Mouse (Mus musculus) kidney, postnatal 0 days (tissue): ENCODE measurements around the gene Tmtc4. TPM values are rescaled to one million over a fixed set of nuclear protein-coding genes. Genes with fewer than 3 reads are reported as not detected.

Experiments used
- ATAC-seq: fragments of 200-750 bp; cut with Nextera tagmentation; replicated peaks from 2 replicates; pipeline ENCODE4 v1.8.0; 2017; ENCODE audit warnings: low read depth, moderate number of reproducible peaks, moderate TSS enrichment, moderate library complexity; ENCODE audit not compliant: low FRiP score
- DNase-seq: peaks from one replicate; pipeline ENCODE4 v3.0.0-alpha.2; 2016; ENCODE audit warnings: low spot score
- H3K27ac ChIP-seq: fragments of 300-500 bp; sonication (generic); 2 replicates; pipeline ENCODE4 v1.5.1; 2014; ENCODE audit warnings: mild to moderate bottlenecking
- H3K27me3 ChIP-seq: fragments of 300-500 bp; sonication (generic); 2 replicates; pipeline ENCODE4 v1.6.1; 2014; ENCODE audit warnings: low read length, mixed read lengths; ENCODE audit not compliant: insufficient read depth
- H3K36me3 ChIP-seq: fragments of 300-500 bp; sonication (generic); 2 replicates; pipeline ENCODE4 v1.6.1; 2014; ENCODE audit warnings: low read length, mixed read lengths; ENCODE audit not compliant: insufficient read depth
- H3K4me1 ChIP-seq: fragments of 300-500 bp; sonication (generic); replicated peaks from 2 replicates; pipeline ENCODE4 v1.6.1; 2014; ENCODE audit warnings: antibody characterized with exemption, low read length, mixed read lengths; ENCODE audit not compliant: insufficient read depth
- H3K4me2 ChIP-seq: fragments of 300-500 bp; sonication (generic); 2 replicates; pipeline ENCODE4 v1.6.1; 2014; ENCODE audit warnings: mild to moderate bottlenecking, low read length, moderate library complexity, mixed read lengths
- H3K4me3 ChIP-seq: fragments of 300-500 bp; sonication (generic); replicated peaks from 2 replicates; pipeline ENCODE4 v1.5.1; 2014; ENCODE audit warnings: low read depth, low read length
- H3K9ac ChIP-seq: fragments of 300-500 bp; sonication (generic); 2 replicates; pipeline ENCODE4 v1.6.1; 2014; ENCODE audit warnings: low read depth, low read length
- H3K9me3 ChIP-seq: fragments of 300-500 bp; sonication (generic); replicated peaks from 2 replicates; pipeline ENCODE4 v1.6.1; 2016; ENCODE audit warnings: low read length, inconsistent platforms, mixed read lengths
- CTCF ChIP-seq: IDR thresholded peaks from 2 replicates; pipeline ENCODE4 v1.5.1; 2016; ENCODE audit warnings: antibody characterized with exemption, low read depth, mild to moderate bottlenecking, moderate library complexity
- WGBS: fragments of 180-500 bp; shearing (Covaris S2); extraction: QIAGEN DNeasy Blood & Tissue Kit; methylation state at CpG from one replicate; pipeline ENCODE4 v1.1.7; 2014; 5-methylcytosine and 5-hydroxymethylcytosine counted together
- polyA plus RNA-seq: library from polyadenylated mRNA; unstranded; fragments of >200 nt; fragmentation: Nextera tagmentation; extraction: Ambion mirVana; gene quantifications from 2 replicates; pipeline ENCODE4 v1.2.1, GENCODE M21; 2015

Tmtc4 gene
- polyA plus RNA-seq, 1 experiment from 2014 or later: 25.8 TPM

DNA sequence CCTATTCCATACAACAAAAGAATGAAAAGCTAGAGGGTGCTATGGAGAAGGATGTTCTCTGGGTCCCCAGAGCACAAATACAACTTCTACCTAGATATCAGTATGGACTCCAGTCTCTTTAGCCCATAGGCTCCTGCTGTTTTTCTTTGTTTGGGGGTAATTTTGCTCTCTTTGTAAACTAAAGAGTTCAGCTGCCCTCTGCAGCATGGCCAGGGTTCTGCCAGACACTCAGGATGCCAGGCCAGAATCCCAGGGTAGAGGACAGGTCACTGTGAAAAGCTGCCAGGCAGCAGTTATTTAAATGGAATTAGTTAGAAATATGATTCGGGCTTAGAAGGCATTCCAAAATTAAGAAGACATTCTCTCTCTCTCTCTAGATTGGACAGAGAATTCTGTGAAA lies 47.4 kb downstream of the Tmtc4 start:
- no peaks in the 10 kb centered on the region for H3K9me3 ChIP-seq
- H3K27ac ChIP-seq: no peak overlapping the region
- H3K27me3 ChIP-seq: no peaks in the 10 kb centered on the region
- peaks cover 12% of the 10 kb centered on the region; the same call in 1 of the 2 replicates for H3K36me3 ChIP-seq
- DNase-seq (no peak), ATAC-seq (no peak)
- no peak overlapping the region for H3K4me2 ChIP-seq
- H3K4me3 ChIP-seq: no peak overlapping the region
- no peak overlapping the region for H3K9ac ChIP-seq
- H3K4me1 ChIP-seq: no peaks in the 10 kb centered on the region
- WGBS: 86% methylated on average over 1 of the region's 1 CpGs
- 0 out of 2 replicates have a peak, but pooled peaks have one; percentile 2 for TF ChIP-seq CTCF

DNA sequence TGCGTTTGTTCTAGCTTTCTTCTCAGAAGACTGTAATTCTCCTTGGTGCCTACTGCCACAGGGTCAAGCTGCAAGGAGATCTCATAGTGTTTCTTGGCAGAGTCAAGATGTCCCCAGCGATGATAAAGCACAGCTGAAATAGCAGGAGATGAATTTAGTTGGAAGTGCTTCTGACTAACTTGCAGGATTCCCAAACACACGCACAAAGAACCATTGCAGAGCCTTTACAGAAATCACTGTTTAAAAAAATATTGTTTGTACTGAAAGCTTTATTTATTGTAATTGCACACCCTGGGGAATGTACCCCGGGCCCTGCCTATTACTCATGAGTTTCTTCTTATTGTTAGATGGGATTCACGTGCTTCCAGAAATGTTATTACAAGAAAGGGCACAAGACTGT lies 63.8 kb downstream of the Tmtc4 start:
- Histone ChIP-seq H3K9ac (no peak overlapping the region), H3K36me3 (no peaks in the 10 kb centered on the region), H3K27me3 (no peaks in the 10 kb centered on the region), H3K9me3 (no peaks in the 10 kb centered on the region), H3K4me2 (no peak overlapping the region), H3K27ac (no peak overlapping the region), H3K4me3 (no peak overlapping the region), H3K4me1 (no peaks in the 10 kb centered on the region)
- TF ChIP-seq CTCF: no peak
- DNase-seq: peak; percentile 12
- no peak for ATAC-seq
- 60% methylated on average over 5 of the region's 5 CpGs for WGBS

DNA sequence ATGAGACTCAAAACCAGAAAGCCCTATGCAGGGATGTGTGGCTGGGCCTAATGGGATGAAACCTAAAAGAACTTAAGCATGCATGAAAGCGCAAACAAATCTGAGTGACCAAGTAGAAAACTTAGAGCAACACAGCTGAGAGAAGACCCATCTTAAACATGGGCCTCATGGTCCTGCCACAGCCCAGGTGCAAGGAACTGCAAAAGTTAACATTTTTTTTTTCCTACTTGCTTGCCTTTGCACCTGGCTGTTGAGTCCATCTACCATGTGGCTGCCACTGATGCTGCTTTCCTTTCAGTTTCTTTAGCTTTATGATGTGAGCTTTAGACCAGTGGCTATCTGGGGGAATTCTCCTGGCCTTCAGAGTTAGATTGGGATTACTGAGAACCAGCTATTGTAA lies 66.2 kb downstream of the Tmtc4 start:
- TF ChIP-seq CTCF: no peak
- ATAC-seq: no peak
- no peaks in the 10 kb centered on the region for H3K4me1 ChIP-seq
- no peak overlapping the region for H3K9ac ChIP-seq
- H3K27ac ChIP-seq: no peak overlapping the region
- no peaks in the 10 kb centered on the region for H3K36me3 ChIP-seq
- DNase-seq: no peak
- H3K4me2 ChIP-seq: no peak overlapping the region
- H3K27me3 ChIP-seq: no peaks in the 10 kb centered on the region
- 77% methylated on average over 1 of the region's 1 CpGs for WGBS
- H3K9me3 ChIP-seq: no peaks in the 10 kb centered on the region
- H3K4me3 ChIP-seq: no peak overlapping the region

DNA sequence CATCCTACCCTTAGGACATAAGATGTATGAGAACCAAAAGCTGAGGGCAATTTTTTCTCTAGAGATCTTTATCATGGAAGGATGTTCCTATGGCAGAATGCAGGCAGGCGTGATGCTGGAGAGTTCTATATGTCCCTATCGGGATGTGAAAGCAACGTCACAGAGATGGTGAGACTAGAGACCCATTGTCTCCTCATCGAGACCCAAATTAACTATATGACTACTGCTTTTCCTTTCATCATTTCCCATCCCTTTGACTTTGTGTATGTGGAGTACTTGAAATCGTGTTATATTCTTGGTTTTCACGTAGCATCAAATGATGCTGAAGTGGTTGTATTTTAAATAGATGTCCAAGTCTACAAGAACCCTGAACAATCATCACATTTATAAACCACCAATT lies 70.2 kb downstream of the Tmtc4 start, which contains the start of gene Ggact:
Gene Ggact, minus strand, starts transcription at position 101 of the 400 bp plus-strand sequence.
- 79% methylated on average over 6 of the region's 6 CpGs for WGBS

DNA sequence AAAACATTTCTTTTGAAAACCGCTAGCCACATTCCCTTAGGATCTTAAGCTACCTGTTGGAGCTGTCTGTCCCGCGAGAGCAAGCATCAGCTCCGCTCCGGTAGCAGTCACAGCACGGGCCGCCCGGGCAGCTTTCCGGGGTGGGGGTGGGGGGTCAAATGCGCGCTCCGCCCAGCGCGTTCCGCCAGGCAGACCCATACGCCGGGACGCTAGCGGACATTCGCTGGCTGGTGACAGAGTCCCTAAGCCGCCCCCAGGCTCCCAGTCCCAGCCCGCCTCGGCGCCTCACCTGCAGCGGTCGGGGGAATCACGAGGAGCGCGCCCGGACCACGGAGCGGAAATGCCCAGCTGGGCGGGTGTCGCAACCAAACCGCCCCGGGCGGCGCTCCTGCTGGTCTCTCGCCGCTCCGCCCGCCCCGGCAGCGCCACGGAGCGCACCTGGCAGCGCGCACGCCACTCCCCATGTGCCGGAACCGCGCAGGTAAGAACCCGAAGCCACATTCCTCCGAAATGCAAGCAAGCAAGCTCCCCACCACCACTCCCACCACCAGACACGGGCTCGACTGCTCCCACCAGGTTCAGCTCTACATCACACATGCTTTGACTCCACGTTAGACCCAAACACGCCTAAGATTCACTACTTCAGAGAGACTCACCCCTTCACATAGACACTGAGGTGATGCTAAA lies 70.9 kb downstream of the Tmtc4 start:
- no peaks in the 10 kb centered on the region for H3K4me1 ChIP-seq
- H3K36me3 ChIP-seq: no peaks in the 10 kb centered on the region
- H3K9me3 ChIP-seq: no peaks in the 10 kb centered on the region
- peak overlapping the region; percentile 95 for H3K4me2 ChIP-seq
- H3K9ac ChIP-seq: peak overlapping the region; percentile 66
- peak overlapping the region; percentile 58; the same call in 1 of the 2 replicates for H3K27ac ChIP-seq
- H3K4me3 ChIP-seq: peak overlapping the region; percentile 58
- 0 out of 2 replicates have a peak, but pooled peaks have one; percentile 7 for TF ChIP-seq CTCF
- ATAC-seq: peak; percentile 93
- WGBS: under 1% methylated on average over 58 of the region's 58 CpGs
- no peaks in the 10 kb centered on the region for H3K27me3 ChIP-seq
- peak; percentile 54 for DNase-seq

More for the DNA sequence above, 70.2 kb downstream of the Tmtc4 start, which contains the start of gene Ggact:
- H3K4me2 ChIP-seq: peak within 1 kb of the TSS; percentile 95
- H3K4me3 ChIP-seq: peak within 1 kb of the TSS; percentile 58
- no peaks in the 10 kb centered on the region for H3K27me3 ChIP-seq
- H3K9ac ChIP-seq: peak within 1 kb of the TSS; percentile 66
- DNase-seq (no peak), ATAC-seq (no peak)
- TF ChIP-seq CTCF: no peak
- no peaks in the 10 kb centered on the region for H3K4me1 ChIP-seq
- no peaks in the 10 kb centered on the region for H3K36me3 ChIP-seq
- H3K27ac ChIP-seq: peak within 1 kb of the TSS; percentile 58; the same call in 1 of the 2 replicates
- H3K9me3 ChIP-seq: no peaks in the 10 kb centered on the region

DNA sequence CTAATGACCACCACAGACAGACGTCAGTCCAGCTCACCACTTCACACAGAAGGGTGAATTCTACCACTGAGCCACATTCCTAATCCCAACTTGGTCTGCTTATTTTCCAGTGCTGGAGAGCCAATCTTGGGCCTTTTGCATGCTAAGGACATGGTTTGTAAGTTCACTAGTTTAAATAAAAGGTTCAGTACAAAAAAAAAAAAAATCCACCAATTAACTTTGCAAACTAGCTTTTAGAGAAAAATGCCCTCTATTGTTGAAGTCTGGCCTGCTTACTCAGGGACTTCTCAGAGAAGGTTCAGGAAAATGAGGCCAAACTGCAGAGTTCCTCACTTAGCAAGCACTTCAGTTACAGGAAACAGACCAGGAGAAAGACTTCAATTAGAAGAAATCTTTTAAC lies 71.7 kb downstream of the Tmtc4 start:
- no peaks in the 10 kb centered on the region for H3K9me3 ChIP-seq
- 66% methylated on average over 1 of the region's 1 CpGs for WGBS
- H3K36me3 ChIP-seq: no peaks in the 10 kb centered on the region
- no peak for ATAC-seq
- DNase-seq: peak; percentile 15
- TF ChIP-seq CTCF: no peak
- 0 out of 2 replicates have a peak overlapping the region, but pooled peaks have one; percentile 66 for H3K9ac ChIP-seq
- H3K27me3 ChIP-seq: no peaks in the 10 kb centered on the region
- peak overlapping the region; percentile 95 for H3K4me2 ChIP-seq
- H3K27ac ChIP-seq: no peak overlapping the region
- no peaks in the 10 kb centered on the region for H3K4me1 ChIP-seq
- peak overlapping the region; percentile 58; the same call in 1 of the 2 replicates for H3K4me3 ChIP-seq
